Mouse (Mus musculus) bone marrow, adult 2 months (tissue): ENCODE measurements around the gene Tnpo3. TPM values are rescaled to one million over a fixed set of nuclear protein-coding genes. Genes with fewer than 3 reads are reported as not detected.

Experiments used
- H3K27ac ChIP-seq: fragments of 200-500 bp; 2 replicates; pipeline ENCODE4 v1.5.1; 2012; ENCODE audit warnings: low read depth, mild to moderate bottlenecking, control low read depth, inconsistent platforms, low read length; ENCODE audit not compliant: control insufficient read depth, poor library complexity, insufficient read depth
- H3K4me1 ChIP-seq: fragments of 200-500 bp; 2 replicates; pipeline ENCODE4 v1.6.1; 2011; ENCODE audit warnings: low read length; ENCODE audit not compliant: control insufficient read depth, insufficient read depth
- H3K4me3 ChIP-seq: fragments of 200-500 bp; replicated peaks from 2 replicates; pipeline ENCODE3; 2011; ENCODE audit warnings: mild to moderate bottlenecking, low read depth, low read length, control low read depth; ENCODE audit not compliant: control insufficient read depth
- CTCF ChIP-seq: fragments of 200-500 bp; IDR thresholded peaks from 2 replicates; pipeline ENCODE4 v1.5.1; 2011; ENCODE audit warnings: low read length, control low read depth; ENCODE audit not compliant: control insufficient read depth, insufficient read depth
- POLR2A ChIP-seq: fragments of 200-500 bp; IDR thresholded peaks from 2 replicates; pipeline ENCODE4 v1.6.1; 2011; ENCODE audit warnings: low read depth, mild to moderate bottlenecking, control low read depth, low read length, borderline replicate concordance; ENCODE audit not compliant: control insufficient read depth
- WGBS: fragments of 180-500 bp; shearing (Covaris S2); methylation state at CpG from one replicate; pipeline ENCODE4 v1.1.7; 2018; 5-methylcytosine and 5-hydroxymethylcytosine counted together
- polyA plus RNA-seq: library from polyadenylated mRNA; stranded (reverse); fragments of >200 nt; gene quantifications from 2 replicates; pipeline ENCODE4 v1.2.4, GENCODE M21; 2011; ENCODE audit warnings: low replicate concordance; ENCODE audit not compliant: missing spikeins, insufficient read depth, insufficient read length

The Tnpo3 gene
- polyA plus RNA-seq, 1 experiment, result 33.0 TPM

DNA sequence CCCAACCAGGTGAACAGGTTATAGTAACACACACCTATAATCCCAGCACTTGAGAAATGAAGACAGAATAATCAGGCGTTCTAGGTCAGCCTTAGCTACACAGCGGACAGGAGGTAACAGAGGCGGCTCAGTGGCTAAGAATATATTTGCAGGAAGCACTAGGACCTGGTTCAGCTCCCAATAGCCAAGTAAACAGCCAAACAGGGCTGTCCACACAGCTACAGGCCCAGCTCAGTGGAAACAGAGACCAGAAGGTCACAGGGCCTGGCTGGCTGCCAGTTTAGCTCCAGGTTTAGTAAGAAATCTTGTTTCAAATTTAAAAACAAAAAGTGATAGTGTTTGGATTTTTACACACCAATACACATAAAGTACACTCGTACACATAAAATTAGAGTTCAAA is 115.6 kb downstream of the Tnpo3 start:
- no peaks in the 10 kb centered on the region for H3K4me1 ChIP-seq
- 82% methylated on average over 4 of the region's 4 CpGs for WGBS
- TF ChIP-seq CTCF (no peak), POLR2A (no peak)
- H3K4me3 ChIP-seq, result no peak overlapping the region
- no peak overlapping the region for H3K27ac ChIP-seq

Other genes starting within 250 kb of the Tnpo3 start
- gene Opn1sw, start 221.4 kb downstream of the Tnpo3 start, polyA plus RNA-seq, result not detected in 2 replicates
- gene Ccdc136, start 213.6 kb downstream of the Tnpo3 start, polyA plus RNA-seq, result 4.1 TPM in 1 of 2 replicates, not detected in the other
- gene Flnc, start 176.6 kb downstream of the Tnpo3 start, polyA plus RNA-seq, result 0.40 TPM in 1 of 2 replicates, not detected in the other
- gene Atp6v1f, start 142.2 kb downstream of the Tnpo3 start, polyA plus RNA-seq, result 123 and 143 TPM in 2 replicates
- gene Atp6v1fnb, start 138.4 kb downstream of the Tnpo3 start, polyA plus RNA-seq, result not detected in 2 replicates
- gene Kcp, start 101.9 kb downstream of the Tnpo3 start, polyA plus RNA-seq, result not detected in 2 replicates
- gene Irf5, start 83.3 kb downstream of the Tnpo3 start, polyA plus RNA-seq, result 26.7 and 47.1 TPM in 2 replicates
- gene Tspan33, start 84.3 kb upstream of the Tnpo3 start, polyA plus RNA-seq, result 167 and 175 TPM in 2 replicates
- 2.8 and 4.6 TPM in 2 replicates for gene Smo, start 125.6 kb upstream of the Tnpo3 start, polyA plus RNA-seq
- gene Ahcyl2, start 158.1 kb upstream of the Tnpo3 start, polyA plus RNA-seq, result 7.5 and 13.9 TPM in 2 replicates